Mouse (Mus musculus) thymus, adult 2 months (tissue): ENCODE results near the gene Rnpep. TPM values are rescaled to one million over a fixed set of nuclear protein-coding genes. Genes with fewer than 3 reads are reported as not detected.

Source experiments
- DNase-seq: peaks from one replicate; pipeline ENCODE4 v3.0.0; 2021
- H3K27ac ChIP-seq: fragments of 200-500 bp; 2 replicates; pipeline ENCODE4 v1.5.1; 2012; ENCODE audit warnings: low read length, control low read depth; ENCODE audit not compliant: control insufficient read depth, insufficient read depth
- H3K27me3 ChIP-seq: fragments of 200-500 bp; 2 replicates; pipeline ENCODE4 v1.6.1; 2012; ENCODE audit warnings: mild to moderate bottlenecking, low read length, moderate library complexity, mixed read lengths; ENCODE audit not compliant: control insufficient read depth, insufficient read depth
- H3K36me3 ChIP-seq: fragments of 200-500 bp; 2 replicates; pipeline ENCODE4 v1.6.1; 2012; ENCODE audit warnings: mild to moderate bottlenecking, low read length, moderate library complexity; ENCODE audit not compliant: control insufficient read depth, insufficient read depth
- H3K4me1 ChIP-seq: fragments of 200-500 bp; replicated peaks from 2 replicates; pipeline ENCODE4 v1.6.1; 2012; ENCODE audit warnings: low read length; ENCODE audit not compliant: control insufficient read depth, insufficient read depth
- H3K4me3 ChIP-seq: fragments of 200-500 bp; 2 replicates; pipeline ENCODE4 v1.5.1; 2012; ENCODE audit warnings: mild to moderate bottlenecking, low read length, control low read depth, moderate library complexity; ENCODE audit not compliant: control insufficient read depth, insufficient read depth
- CTCF ChIP-seq: fragments of 200-500 bp; IDR thresholded peaks from 2 replicates; pipeline ENCODE4 v1.5.1; 2012; ENCODE audit warnings: mild to moderate bottlenecking, control low read depth, low read length, moderate library complexity, borderline replicate concordance; ENCODE audit not compliant: control insufficient read depth, poor library complexity, insufficient read depth; ENCODE audit errors: extremely low read depth
- POLR2A ChIP-seq: fragments of 200-500 bp; IDR thresholded peaks from 2 replicates; pipeline ENCODE4 v1.6.1; 2012; ENCODE audit warnings: mild to moderate bottlenecking, low read length, control low read depth, moderate library complexity; ENCODE audit not compliant: control insufficient read depth, poor library complexity, insufficient read depth; ENCODE audit errors: extremely low read depth
- WGBS: fragments of 180-500 bp; shearing (Covaris S2); methylation state at CpG from one replicate; pipeline ENCODE4 v1.1.7; 2018; 5-methylcytosine and 5-hydroxymethylcytosine counted together
- polyA plus RNA-seq: library from polyadenylated mRNA; depleted of rRNA; stranded (reverse); fragments of >200 nt; gene quantifications from 2 replicates; pipeline ENCODE4 v1.2.3, GENCODE M21; 2012; rRNA removed

Rnpep gene
- polyA plus RNA-seq, 1 experiment = 32.0 TPM

DNA sequence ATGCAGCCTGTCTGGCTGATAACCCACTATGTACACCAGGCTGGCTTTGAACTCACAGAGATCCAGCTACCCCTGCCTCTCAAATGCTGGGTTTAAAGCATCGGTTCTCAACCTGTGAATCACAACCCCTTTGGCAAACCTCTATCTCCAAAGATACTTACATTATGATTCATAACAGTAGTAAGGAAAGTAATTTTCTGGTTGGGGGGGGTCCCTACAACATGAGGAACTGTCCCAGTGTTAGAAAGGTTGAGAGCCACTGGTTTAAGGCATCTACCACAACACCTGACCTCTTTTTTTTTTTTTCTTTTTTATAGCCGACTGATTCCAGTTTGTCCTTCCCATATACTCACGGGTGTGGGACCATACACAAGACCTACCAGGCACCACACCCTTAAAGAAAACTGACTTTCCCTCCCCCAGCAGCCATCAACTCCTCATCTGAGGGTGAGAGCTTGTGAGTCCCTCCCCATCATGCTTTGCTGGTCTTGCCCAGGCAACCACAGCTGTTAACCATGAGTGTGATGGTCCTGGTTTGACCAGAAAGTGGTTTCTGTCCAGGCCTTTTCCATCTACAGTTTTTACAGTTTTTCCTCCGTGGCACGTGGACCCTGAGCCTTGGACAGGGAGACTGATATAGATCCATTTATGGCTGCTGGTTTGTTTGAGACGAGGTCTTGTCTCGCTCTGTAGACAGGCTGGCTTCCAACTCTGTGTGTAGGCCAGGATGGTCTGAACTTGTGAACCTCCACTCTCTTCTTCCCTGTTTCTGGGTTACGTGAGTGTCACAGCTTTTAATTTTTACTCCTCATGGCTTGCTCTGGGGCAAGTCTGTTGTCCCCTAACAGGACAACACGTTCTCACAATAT is 69.9 kb downstream of the Rnpep start:
- Histone ChIP-seq H3K27me3 (no peaks in the 10 kb centered on the region), H3K36me3 (no peaks in the 10 kb centered on the region), H3K4me3 (no peak overlapping the region), H3K4me1 (no peaks in the 10 kb centered on the region), H3K27ac (no peak overlapping the region)
- WGBS = 93% methylated on average over 9 of the region's 9 CpGs
- no peak for DNase-seq
- TF ChIP-seq CTCF (no peak), POLR2A (no peak)

Other genes starting within 250 kb of the Rnpep start
- gene Lgr6, start 178.8 kb downstream of the Rnpep start, polyA plus RNA-seq = 1.3 and 1.5 TPM in 2 replicates
- 219 and 275 TPM in 2 replicates for gene Ptpn7, start 151.4 kb downstream of the Rnpep start, polyA plus RNA-seq
- 54.7 and 59.4 TPM in 2 replicates for gene Arl8a, start 137.3 kb downstream of the Rnpep start, polyA plus RNA-seq
- gene Gpr37l1, start 116.4 kb downstream of the Rnpep start, polyA plus RNA-seq = 0.50 and 0.77 TPM in 2 replicates
- 4.2 and 4.6 TPM in 2 replicates for gene Elf3, start 25.5 kb downstream of the Rnpep start, polyA plus RNA-seq
- gene Timm17a, start 29.7 kb upstream of the Rnpep start, polyA plus RNA-seq = 44.8 and 50.3 TPM in 2 replicates
- gene Lmod1, start 40.7 kb upstream of the Rnpep start, polyA plus RNA-seq = 2.4 and 3.4 TPM in 2 replicates
- gene Shisa4, start 91.2 kb upstream of the Rnpep start, polyA plus RNA-seq = 18.0 and 26.4 TPM in 2 replicates
- 166 and 184 TPM in 2 replicates for gene Ipo9, start 146.4 kb upstream of the Rnpep start, polyA plus RNA-seq